Mouse (Mus musculus) ES-E14 (cell line): Measurements from ENCODE around the gene Hinfp.

Source experiments
- CHD2 ChIP-seq: IDR thresholded peaks from 2 replicates; pipeline ENCODE4 v1.6.1; 2014; ENCODE audit warnings: mild to moderate bottlenecking, low read depth, low read length, inconsistent platforms
- HCFC1 ChIP-seq: IDR thresholded peaks from 2 replicates; pipeline ENCODE4 v1.6.1; 2012; ENCODE audit warnings: low read length, inconsistent platforms, borderline replicate concordance; ENCODE audit not compliant: insufficient read depth

GRCm38 (mm10) chr9:44336093-44336406 is 30.6 kb upstream of the Hinfp start:
- TF ChIP-seq HCFC1 (no peak), CHD2 (no peak)
